Mouse (Mus musculus): Measurements from ENCODE around the gene Crybg3.

Gene Crybg3

GRCm38 (mm10) chr16:59579237-59579636, 21.5 kb downstream of the Crybg3 start:
- DNase-seq, result no peak

GRCm38 (mm10) chr16:59573961-59574360, 26.8 kb downstream of the Crybg3 start:
- DNase-seq, result no peak

- no peak for DNase-seq
Observed at GRCm38 (mm10) chr16:59572685-59573084, 28.1 kb downstream of the Crybg3 start.

GRCm38 (mm10) chr16:59570807-59571206, 30.0 kb downstream of the Crybg3 start:
- DNase-seq, result no peak

GRCm38 (mm10) chr16:59569837-59570236, 30.9 kb downstream of the Crybg3 start:
- DNase-seq, result no peak

GRCm38 (mm10) chr16:59567721-59568381, 32.9 kb downstream of the Crybg3 start:
- DNase-seq, result no peak

- DNase-seq, result no peak
Observed at GRCm38 (mm10) chr16:59566437-59566836, 34.3 kb downstream of the Crybg3 start.

- DNase-seq, result no peak
Observed at GRCm38 (mm10) chr16:59565631-59566030, 35.1 kb downstream of the Crybg3 start.

- DNase-seq, result no peak
Observed at GRCm38 (mm10) chr16:59564025-59564424, 36.8 kb downstream of the Crybg3 start.

- DNase-seq, result no peak
Observed at GRCm38 (mm10) chr16:59559300-59560200, 41.2 kb downstream of the Crybg3 start.

- DNase-seq, result no peak
Observed at GRCm38 (mm10) chr16:59558916-59559299, 41.9 kb downstream of the Crybg3 start.

- no peak for DNase-seq
Observed at GRCm38 (mm10) chr16:59553490-59554161, 47.2 kb downstream of the Crybg3 start.

GRCm38 (mm10) chr16:59551507-59551906, 49.3 kb downstream of the Crybg3 start:
- DNase-seq, result no peak

GRCm38 (mm10) chr16:59549631-59550030, 51.1 kb downstream of the Crybg3 start:
- no peak for DNase-seq

GRCm38 (mm10) chr16:59548582-59548947, 52.2 kb downstream of the Crybg3 start:
- DNase-seq, result no peak

GRCm38 (mm10) chr16:59547887-59548581, 52.7 kb downstream of the Crybg3 start:
- DNase-seq, result no peak

- no peak for DNase-seq
Observed at GRCm38 (mm10) chr16:59547466-59547865, 53.3 kb downstream of the Crybg3 start.

- no peak for DNase-seq
Observed at GRCm38 (mm10) chr16:59545360-59545759, 55.4 kb downstream of the Crybg3 start.

- no peak for DNase-seq
Observed at GRCm38 (mm10) chr16:59541382-59541781, 59.4 kb downstream of the Crybg3 start.

- DNase-seq, result no peak
Observed at GRCm38 (mm10) chr16:59540944-59541343, 59.8 kb downstream of the Crybg3 start.

GRCm38 (mm10) chr16:59535673-59536072, 65.1 kb downstream of the Crybg3 start:
- DNase-seq, result no peak

GRCm38 (mm10) chr16:59534349-59534748, 66.4 kb downstream of the Crybg3 start:
- DNase-seq, result no peak

GRCm38 (mm10) chr16:59532561-59532960, 68.2 kb downstream of the Crybg3 start:
- no peak for DNase-seq

Data from thymus, postnatal 36 days (tissue).